8 mouse cellular contexts compared by ENCODE assay signal in genomic region chr12:40447561-40448355, GRCm38 (mm10). TPM values are rescaled to one million over a fixed set of nuclear protein-coding genes. Genes with fewer than 3 reads are reported as not detected.
A peak's percentile ranks its signal among the peaks of the same experiment; 100 is the strongest.
DNase-seq lines count a peak whose midpoint lies in the region; ATAC-seq lines count a peak whose summit lies in the region.

No protein-coding gene starts in this region.

- H3K27me3 ChIP-seq in kidney, embryonic 14.5 days (ENCODE audit: control insufficient read depth, insufficient read depth, low read length) = no peaks in the 10 kb centered on the region
- H3K27me3 ChIP-seq in embryonic facial prominence, embryonic 15.5 days = no peaks in the 10 kb centered on the region
- no peaks in the 10 kb centered on the region for H3K27me3 ChIP-seq in limb, embryonic 11.5 days (ENCODE audit: control insufficient read depth, insufficient read depth, low read length)
- no peaks in the 10 kb centered on the region for H3K27me3 ChIP-seq in neural tube, embryonic 11.5 days (ENCODE audit: control insufficient read depth, insufficient read depth, low read length)

- no peak overlapping the region for H3K27ac ChIP-seq in kidney, embryonic 14.5 days (ENCODE audit: low read depth, low read length)
- no peak overlapping the region for H3K27ac ChIP-seq in embryonic facial prominence, embryonic 15.5 days (replicated peaks)
- no peak overlapping the region for H3K27ac ChIP-seq in limb, embryonic 11.5 days (replicated peaks; ENCODE audit: low read depth, low read length)
- H3K27ac ChIP-seq in neural tube, embryonic 11.5 days (ENCODE audit: low read depth, low read length) = no peak overlapping the region

- ATAC-seq in kidney, embryonic 14.5 days (ENCODE audit: low FRiP score, low TSS enrichment) = no peak
- no peak for ATAC-seq in embryonic facial prominence, embryonic 15.5 days (ENCODE audit: insufficient number of reproducible peaks, low FRiP score, low TSS enrichment, low read depth)
- no peak for ATAC-seq in limb, embryonic 11.5 days (ENCODE audit: insufficient number of reproducible peaks, low FRiP score, low TSS enrichment, low read depth)
- no peak for ATAC-seq in neural tube, embryonic 11.5 days (ENCODE audit: insufficient read depth, low FRiP score, low TSS enrichment)

- H3K4me2 ChIP-seq in kidney, embryonic 14.5 days (replicated peaks; ENCODE audit: low read depth, low read length) = peak overlapping the region; percentile 71
- peak overlapping the region; percentile 76 for H3K4me2 ChIP-seq in embryonic facial prominence, embryonic 15.5 days (replicated peaks)
- H3K4me2 ChIP-seq in limb, embryonic 11.5 days (ENCODE audit: low read depth, severe bottlenecking) = peak overlapping the region; percentile 63
- H3K4me2 ChIP-seq in neural tube, embryonic 11.5 days (ENCODE audit: low read depth) = peak overlapping the region; percentile 91

- H3K9me3 ChIP-seq in kidney, embryonic 14.5 days (ENCODE audit: control insufficient read depth, low read length) = no peaks in the 10 kb centered on the region
- H3K9me3 ChIP-seq in embryonic facial prominence, embryonic 15.5 days (replicated peaks) = no peaks in the 10 kb centered on the region
- H3K9me3 ChIP-seq in limb, embryonic 11.5 days (ENCODE audit: control insufficient read depth, low read length) = no peaks in the 10 kb centered on the region
- H3K9me3 ChIP-seq in neural tube, embryonic 11.5 days (ENCODE audit: control insufficient read depth, low read length) = no peaks in the 10 kb centered on the region

- no peak for DNase-seq in kidney, postnatal 14 days
- DNase-seq in limb, embryonic 11.5 days (ENCODE audit: low spot score) = peak; percentile 24
- no peak for DNase-seq in neural tube, embryonic 11.5 days (ENCODE audit: low spot score)
- DNase-seq in frontal cortex, adult 2 months (ENCODE audit: extremely low spot score in 1 of 2, low spot score in 1 of 2) = no peak
- no peak for DNase-seq in yolk sac, embryonic 10.5 days (ENCODE audit: low spot score)
- no peak for DNase-seq in kidney, postnatal 10 days

- peaks cover 14% of the 10 kb centered on the region; the same call in 1 of the 2 replicates for H3K4me1 ChIP-seq in kidney, embryonic 14.5 days (ENCODE audit: control insufficient read depth, insufficient read depth, low read length)
- H3K4me1 ChIP-seq in embryonic facial prominence, embryonic 15.5 days = peaks cover 19% of the 10 kb centered on the region; the same call in 1 of the 2 replicates
- peaks cover 8% of the 10 kb centered on the region; the same call in 1 of the 2 replicates for H3K4me1 ChIP-seq in limb, embryonic 11.5 days (ENCODE audit: control insufficient read depth, insufficient read depth, low read length)
- H3K4me1 ChIP-seq in neural tube, embryonic 11.5 days (ENCODE audit: control insufficient read depth, insufficient read depth, low read length) = peaks cover 12% of the 10 kb centered on the region; the same call in 1 of the 2 replicates

- H3K4me3 ChIP-seq in kidney, embryonic 14.5 days (ENCODE audit: low read length) = peak overlapping the region; percentile 78
- peak overlapping the region; percentile 89 for H3K4me3 ChIP-seq in embryonic facial prominence, embryonic 15.5 days (replicated peaks)
- peak overlapping the region; percentile 80 for H3K4me3 ChIP-seq in limb, embryonic 11.5 days (ENCODE audit: low read depth, low read length)
- H3K4me3 ChIP-seq in neural tube, embryonic 11.5 days (ENCODE audit: low read depth, low read length) = peak overlapping the region; percentile 71

- 10% methylated on average over 10 of the region's 10 CpGs for WGBS in kidney, embryonic 14.5 days
- 22% methylated on average over 10 of the region's 10 CpGs for WGBS in embryonic facial prominence, embryonic 15.5 days
- whole genome bisulfite sequencing in limb, embryonic 11.5 days = 9% methylated on average over 10 of the region's 10 CpGs
- 22% methylated on average over 10 of the region's 10 CpGs for WGBS in neural tube, embryonic 11.5 days

- peak overlapping the region; percentile 74; the same call in 1 of the 2 replicates for H3K9ac ChIP-seq in kidney, embryonic 14.5 days (ENCODE audit: low read depth, low read length)
- no peak overlapping the region for H3K9ac ChIP-seq in embryonic facial prominence, embryonic 15.5 days
- H3K9ac ChIP-seq in limb, embryonic 11.5 days (ENCODE audit: low read length) = no peak overlapping the region; the same call in 1 of the 2 replicates
- peak overlapping the region; percentile 79; the same call in 1 of the 2 replicates for H3K9ac ChIP-seq in neural tube, embryonic 11.5 days (ENCODE audit: low read length)

- H3K36me3 ChIP-seq in kidney, embryonic 14.5 days (ENCODE audit: control insufficient read depth, insufficient read depth, low read length) = no peaks in the 10 kb centered on the region
- no peaks in the 10 kb centered on the region for H3K36me3 ChIP-seq in embryonic facial prominence, embryonic 15.5 days
- no peaks in the 10 kb centered on the region for H3K36me3 ChIP-seq in limb, embryonic 11.5 days (ENCODE audit: control insufficient read depth, insufficient read depth, low read length)
- no peaks in the 10 kb centered on the region for H3K36me3 ChIP-seq in neural tube, embryonic 11.5 days (ENCODE audit: control insufficient read depth, insufficient read depth, low read length)

RNA-seq across cellular contexts. Expression of gene Dock4, which starts 2.0 kb away (rescaled TPM):
- polyA plus RNA-seq in kidney, embryonic 14.5 days (2014; fragmentation: Nextera tagmentation; extraction: Ambion mirVana) = 12.2 and 17.9 TPM in 2 replicates
- polyA plus RNA-seq in embryonic facial prominence, embryonic 15.5 days (2015; fragmentation: Nextera tagmentation; extraction: Ambion mirVana) = 12.3 and 12.9 TPM in 2 replicates
- 13.5 and 15.7 TPM in 2 replicates for polyA plus RNA-seq in limb, embryonic 11.5 days (2014; fragmentation: Nextera tagmentation; extraction: Ambion mirVana)
- 16.4 and 19.6 TPM in 2 replicates for polyA plus RNA-seq in neural tube, embryonic 11.5 days (2014; fragmentation: Nextera tagmentation; extraction: Ambion mirVana)
- 26.9 and 28.8 TPM in 2 replicates for polyA plus RNA-seq in frontal cortex, adult 2 months (2012; rRNA removed)

RNA-seq across cellular contexts. Expression of gene Zfp277, which starts 2.1 kb away (rescaled TPM):
- 48.4 and 51.9 TPM in 2 replicates for polyA plus RNA-seq in kidney, embryonic 14.5 days (2014; fragmentation: Nextera tagmentation; extraction: Ambion mirVana)
- 31.4 and 33.7 TPM in 2 replicates for polyA plus RNA-seq in embryonic facial prominence, embryonic 15.5 days (2015; fragmentation: Nextera tagmentation; extraction: Ambion mirVana)
- polyA plus RNA-seq in limb, embryonic 11.5 days (2014; fragmentation: Nextera tagmentation; extraction: Ambion mirVana) = 40.4 and 42.7 TPM in 2 replicates
- 40.3 and 40.7 TPM in 2 replicates for polyA plus RNA-seq in neural tube, embryonic 11.5 days (2014; fragmentation: Nextera tagmentation; extraction: Ambion mirVana)
- polyA plus RNA-seq in frontal cortex, adult 2 months (2012; rRNA removed) = 17.0 and 17.3 TPM in 2 replicates

Comparison
In these comparisons a context has a peak if more than half of its experiments do, and no peak if none do; other contexts are left out.
1. H3K9ac ChIP-seq: peak in kidney, embryonic 14.5 days (single experiment) and neural tube, embryonic 11.5 days (single experiment); none in embryonic facial prominence, embryonic 15.5 days (single experiment) and limb, embryonic 11.5 days (single experiment).
2. Peak in every context shown above with its lines, with median percentiles within 50 percentile points of each other: H3K4me2 ChIP-seq and H3K4me3 ChIP-seq.